Mouse (Mus musculus): Measurements from ENCODE around the gene Snx18.

Gene Snx18

GRCm38 (mm10) chr13:113617891-113618823 lies at the start of gene Snx18:
Gene Snx18, minus strand, starts transcription at chr13:113618564.
- peak; percentile 95 for DNase-seq (ENCODE audit: low spot score)

GRCm38 (mm10) chr13:113663883-113664282 lies 45.5 kb upstream of the Snx18 start:
- peak; percentile 15 for DNase-seq (ENCODE audit: low spot score)

GRCm38 (mm10) chr13:113663151-113663779 lies 44.9 kb upstream of the Snx18 start, which contains the start of gene Hspb3:
Gene Hspb3, minus strand, starts transcription at chr13:113663676.
- peak; percentile 42 for DNase-seq (ENCODE audit: low spot score)

- no peak for DNase-seq (ENCODE audit: low spot score)
Observed at GRCm38 (mm10) chr13:113661826-113662271, 43.5 kb upstream of the Snx18 start.

- DNase-seq (ENCODE audit: low spot score), result no peak
Observed at GRCm38 (mm10) chr13:113660576-113661310, 42.4 kb upstream of the Snx18 start.

- DNase-seq (ENCODE audit: low spot score), result no peak
Observed at GRCm38 (mm10) chr13:113657204-113657603, 38.8 kb upstream of the Snx18 start.

GRCm38 (mm10) chr13:113656639-113657038 lies 38.3 kb upstream of the Snx18 start:
- no peak for DNase-seq (ENCODE audit: low spot score)

GRCm38 (mm10) chr13:113655511-113655910 lies 37.1 kb upstream of the Snx18 start:
- no peak for DNase-seq (ENCODE audit: low spot score)

- DNase-seq (ENCODE audit: low spot score), result peak; percentile 46
Observed at GRCm38 (mm10) chr13:113640944-113641597, 22.7 kb upstream of the Snx18 start.

- DNase-seq (ENCODE audit: low spot score), result peak; percentile 79
Observed at GRCm38 (mm10) chr13:113638914-113639313, 20.6 kb upstream of the Snx18 start.

- DNase-seq (ENCODE audit: low spot score), result no peak
Observed at GRCm38 (mm10) chr13:113635799-113636222, 17.4 kb upstream of the Snx18 start.

- DNase-seq (ENCODE audit: low spot score), result no peak
Observed at GRCm38 (mm10) chr13:113634732-113635481, 16.5 kb upstream of the Snx18 start.

- DNase-seq (ENCODE audit: low spot score), result no peak
Observed at GRCm38 (mm10) chr13:113632506-113632905, 14.1 kb upstream of the Snx18 start.

- no peak for DNase-seq (ENCODE audit: low spot score)
Observed at GRCm38 (mm10) chr13:113627601-113628000, 9.2 kb upstream of the Snx18 start.

- peak; percentile 21 for DNase-seq (ENCODE audit: low spot score)
Observed at GRCm38 (mm10) chr13:113622865-113623255, 4.5 kb upstream of the Snx18 start.

- DNase-seq (ENCODE audit: low spot score), result peak; percentile 82
Observed at GRCm38 (mm10) chr13:113622122-113622864, 3.9 kb upstream of the Snx18 start.

- DNase-seq (ENCODE audit: low spot score), result no peak
Observed at GRCm38 (mm10) chr13:113619003-113619402, 639 bp upstream of the Snx18 start.

- DNase-seq (ENCODE audit: low spot score), result peak; percentile 40
Observed at GRCm38 (mm10) chr13:113617338-113617890, 950 bp downstream of the Snx18 start.

- DNase-seq (ENCODE audit: low spot score), result no peak
Observed at GRCm38 (mm10) chr13:113616751-113617337, 1.5 kb downstream of the Snx18 start.
